Mouse (Mus musculus): ENCODE measurements around the gene Klc1.
"Not testable (repeated sequence)": the region's sequence is repeated elsewhere in the genome, so short reads cannot be mapped to it uniquely, and the experiment has no call there.

Klc1 gene

DNA sequence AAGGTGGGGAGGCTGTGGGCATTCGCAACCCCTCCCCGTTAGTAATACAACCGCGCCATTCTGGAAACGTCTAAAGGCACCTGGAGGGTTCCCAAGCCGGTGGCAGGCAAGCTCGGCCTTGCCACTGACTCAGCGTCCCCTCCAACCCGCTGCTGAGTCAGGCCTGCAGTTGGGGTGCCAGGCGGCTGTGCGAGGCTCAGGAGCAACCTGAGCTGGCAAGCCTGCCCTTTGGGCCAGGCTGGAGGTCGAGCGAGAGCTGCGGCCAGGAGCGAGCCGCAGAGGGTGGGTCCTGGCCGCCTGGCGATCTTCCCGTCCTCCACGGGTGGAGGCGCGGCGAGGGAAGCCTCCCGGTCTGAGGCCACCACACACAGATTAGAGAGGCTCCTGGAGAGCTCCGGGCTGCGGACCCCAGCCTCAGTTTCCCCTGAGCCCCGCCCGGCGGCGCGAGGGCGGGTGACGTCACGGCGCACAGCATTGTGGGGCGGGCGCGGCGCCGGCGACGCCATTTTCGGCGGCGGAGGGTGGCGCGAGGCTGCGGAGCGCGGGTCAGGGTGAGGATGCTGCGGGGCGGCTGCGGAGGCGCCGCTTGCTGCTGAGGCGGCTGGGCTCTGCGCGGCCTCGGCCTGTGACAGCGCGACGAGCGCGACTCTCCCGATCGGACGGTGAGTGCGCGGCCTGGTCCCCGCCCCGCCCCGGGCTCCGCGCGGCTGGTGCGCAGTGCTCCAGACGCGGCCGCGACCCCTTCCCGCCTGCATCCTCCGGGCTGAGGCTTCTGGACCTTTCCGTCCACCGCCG, at the start of gene Klc1:
Gene Klc1 (plus strand): TSS at position 469 of the 795 bp plus-strand sequence.
- ATAC-seq (ENCODE audit: insufficient number of reproducible peaks, low FRiP score, low TSS enrichment) = peak; percentile 62

GRCm38 (mm10) chr12:111710091-111710490, 48.6 kb upstream of the Klc1 start:
- no peak for ATAC-seq (ENCODE audit: insufficient number of reproducible peaks, low FRiP score, low TSS enrichment)

DNA sequence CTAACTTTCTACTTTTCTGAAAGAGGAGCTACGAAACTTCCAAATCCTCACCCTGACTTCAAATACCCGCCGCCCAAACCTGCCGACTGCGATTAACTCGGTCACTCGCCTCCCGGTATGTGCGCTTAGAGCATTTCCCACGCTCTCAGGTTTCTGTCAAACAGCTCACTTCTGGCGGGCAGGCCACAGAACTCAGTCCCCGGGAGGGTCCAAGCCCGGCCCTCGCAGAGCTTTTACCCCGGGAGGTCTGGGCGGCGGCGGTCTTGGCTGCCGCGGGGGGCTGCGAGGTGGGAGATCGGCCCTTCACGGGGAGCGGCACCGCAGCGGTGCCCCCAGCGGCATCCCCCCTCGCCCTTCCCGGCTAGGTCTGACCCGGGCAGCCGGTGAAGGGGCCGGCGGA, 46.2 kb upstream of the Klc1 start:
- ATAC-seq (ENCODE audit: insufficient number of reproducible peaks, low FRiP score, low TSS enrichment) = peak; percentile 33; the same call in 1 of the 2 replicates

GRCm38 (mm10) chr12:111713004-111713651, 45.5 kb upstream of the Klc1 start, which contains the start of the genes Bag5 and Apopt1:
Bag5 (minus strand) TSS chr12:111713257.
Apopt1 (plus strand) TSS chr12:111713261.
- peak; percentile 87 for ATAC-seq (ENCODE audit: insufficient number of reproducible peaks, low FRiP score, low TSS enrichment)

DNA sequence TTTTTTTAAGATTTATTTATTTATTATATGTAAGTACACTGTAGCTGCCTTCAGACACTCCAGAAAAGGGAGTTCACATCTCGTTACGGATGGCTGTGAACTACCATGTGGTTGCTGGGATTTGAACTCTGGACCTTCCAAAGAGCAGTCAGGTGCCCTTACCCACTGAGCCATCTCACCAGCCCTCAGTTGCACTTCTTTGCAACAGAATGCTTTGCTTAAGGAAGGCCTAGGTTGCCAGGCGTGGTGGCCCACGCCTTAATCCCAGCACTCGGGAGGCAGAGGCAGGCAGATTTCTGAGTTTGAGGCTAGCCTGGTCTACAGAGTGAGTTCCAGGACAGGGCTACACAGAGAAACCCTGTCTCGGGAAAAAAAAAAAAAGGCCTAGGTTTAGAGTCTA, 44.8 kb upstream of the Klc1 start:
- not testable (repeated sequence) for ATAC-seq (ENCODE audit: insufficient number of reproducible peaks, low FRiP score, low TSS enrichment)

GRCm38 (mm10) chr12:111716505-111716904, 42.1 kb upstream of the Klc1 start:
- no peak for ATAC-seq (ENCODE audit: insufficient number of reproducible peaks, low FRiP score, low TSS enrichment)

DNA sequence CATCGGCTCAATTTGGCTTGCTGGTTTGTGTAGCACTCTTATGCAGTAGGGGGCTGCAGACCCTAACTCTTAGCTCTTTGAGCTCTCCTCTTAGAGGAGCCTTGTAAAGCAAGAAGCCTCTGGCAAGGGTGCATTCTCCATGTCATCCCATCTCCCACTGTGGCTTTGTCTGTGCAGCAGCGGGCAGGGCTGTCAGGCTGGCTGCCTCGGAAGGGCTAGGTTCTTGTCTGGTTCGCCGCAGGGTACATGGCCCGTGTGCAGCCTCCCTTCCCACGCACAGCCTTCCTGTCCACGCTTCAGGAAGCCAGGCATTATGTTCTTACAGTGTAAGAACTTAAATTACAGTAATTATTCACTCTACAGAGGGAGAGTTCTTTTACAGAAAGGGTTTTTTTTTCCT, 40.0 kb upstream of the Klc1 start:
- ATAC-seq (ENCODE audit: insufficient number of reproducible peaks, low FRiP score, low TSS enrichment) = peak; percentile 79; the same call in 1 of the 2 replicates

GRCm38 (mm10) chr12:111720222-111720621, 38.4 kb upstream of the Klc1 start:
- ATAC-seq (ENCODE audit: insufficient number of reproducible peaks, low FRiP score, low TSS enrichment) = no peak

DNA sequence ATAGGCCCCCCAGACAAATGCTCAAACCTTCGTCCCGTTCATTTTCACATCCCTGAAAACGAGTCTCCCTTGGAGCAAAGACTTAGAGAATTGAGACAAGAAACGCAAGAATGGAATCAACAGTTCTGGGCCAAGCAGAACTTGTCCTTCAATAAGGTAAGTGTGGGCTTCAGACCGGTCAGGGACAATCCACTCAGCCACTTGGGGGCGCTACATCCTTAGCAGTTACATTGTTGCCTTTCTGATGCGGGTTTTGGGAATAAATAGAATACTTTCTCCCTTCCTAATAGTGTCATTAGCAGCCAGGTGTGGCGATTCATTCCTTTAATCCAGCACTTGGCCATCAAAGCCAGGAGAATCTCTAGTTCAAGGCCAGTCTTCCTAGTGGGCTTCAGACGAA, 36.0 kb upstream of the Klc1 start:
- no peak for ATAC-seq (ENCODE audit: insufficient number of reproducible peaks, low FRiP score, low TSS enrichment)

- ATAC-seq (ENCODE audit: insufficient number of reproducible peaks, low FRiP score, low TSS enrichment) = peak; percentile 94
Observed at GRCm38 (mm10) chr12:111724638-111725337, 33.9 kb upstream of the Klc1 start.

DNA sequence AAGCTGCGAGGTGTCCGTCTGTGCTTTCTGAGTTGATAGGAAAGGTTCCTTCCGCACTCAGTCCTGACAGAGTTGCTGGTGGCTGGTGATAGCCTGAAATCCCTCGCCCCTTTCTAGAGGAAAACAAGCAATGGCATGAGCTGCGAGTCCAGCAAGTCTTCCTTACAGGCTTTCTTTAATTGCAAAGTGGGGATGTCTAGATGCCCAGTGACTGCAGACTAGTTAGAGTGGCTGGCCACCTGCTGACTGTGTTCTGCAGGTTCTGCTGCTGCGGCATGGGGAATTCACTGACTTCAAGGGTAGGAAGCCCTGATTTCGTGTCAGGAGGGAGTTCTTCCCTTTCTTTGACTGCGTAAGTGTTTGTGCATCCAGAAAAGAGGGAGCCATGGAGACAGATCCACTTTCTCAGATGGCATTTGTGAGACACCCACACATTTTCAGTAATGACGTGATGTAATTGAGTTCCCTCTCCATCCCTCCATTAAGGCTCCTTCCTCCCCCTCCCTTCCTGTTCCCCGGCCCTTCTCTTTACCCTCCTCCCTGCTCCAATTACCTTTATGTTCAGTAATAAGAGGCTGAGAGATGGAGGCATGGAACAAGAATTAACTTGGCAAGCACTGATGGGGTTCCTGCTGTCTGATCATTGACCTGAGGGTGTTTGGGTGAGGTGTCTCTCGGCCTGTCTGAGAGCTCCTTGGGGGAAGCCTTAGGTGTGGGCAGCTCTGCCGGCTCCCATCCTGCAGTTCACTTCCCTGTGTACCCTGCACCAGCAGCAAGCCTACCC, 33.1 kb upstream of the Klc1 start:
- no peak for ATAC-seq (ENCODE audit: insufficient number of reproducible peaks, low FRiP score, low TSS enrichment)

DNA sequence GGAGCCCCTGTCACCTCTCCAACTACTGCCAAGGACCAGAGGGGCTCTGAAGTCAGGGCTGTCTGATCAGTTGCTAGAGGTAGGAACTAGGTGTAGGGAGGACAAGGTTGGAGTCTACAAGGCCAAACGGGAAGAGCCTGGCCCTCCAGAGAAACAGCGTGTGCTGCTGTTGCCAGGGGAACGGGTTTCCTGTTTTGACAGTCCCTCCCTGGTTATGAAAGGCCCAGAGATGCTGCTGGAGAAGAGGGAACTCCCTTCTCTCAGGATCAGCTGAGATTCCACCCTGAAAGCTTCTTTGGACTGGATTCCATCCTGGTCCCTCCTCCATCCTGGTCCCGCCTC, 32.6 kb upstream of the Klc1 start:
- ATAC-seq (ENCODE audit: insufficient number of reproducible peaks, low FRiP score, low TSS enrichment) = no peak

DNA sequence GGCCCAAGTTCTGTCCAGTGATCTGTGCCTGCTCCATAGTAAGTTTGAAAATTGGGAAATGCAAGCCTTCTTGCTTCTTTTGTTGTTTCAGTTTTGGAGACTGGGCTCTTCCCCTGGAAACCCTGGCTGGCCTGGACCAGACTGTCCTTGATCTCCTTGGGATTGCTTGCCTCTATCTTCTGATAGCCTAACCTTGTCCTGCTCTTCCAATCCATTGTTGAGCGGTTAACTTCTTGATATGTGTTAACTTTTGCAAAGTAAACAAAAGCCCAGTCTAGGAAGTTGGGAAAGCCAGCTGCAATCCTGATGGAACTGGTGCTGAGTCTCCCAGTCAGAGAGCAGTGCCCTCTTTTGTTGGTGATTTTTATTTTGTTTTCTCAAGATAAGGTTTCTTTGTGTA, 30.7 kb upstream of the Klc1 start:
- no peak for ATAC-seq (ENCODE audit: insufficient number of reproducible peaks, low FRiP score, low TSS enrichment)

GRCm38 (mm10) chr12:111731822-111732807, 26.5 kb upstream of the Klc1 start:
- peak; percentile 89 for ATAC-seq (ENCODE audit: insufficient number of reproducible peaks, low FRiP score, low TSS enrichment)

DNA sequence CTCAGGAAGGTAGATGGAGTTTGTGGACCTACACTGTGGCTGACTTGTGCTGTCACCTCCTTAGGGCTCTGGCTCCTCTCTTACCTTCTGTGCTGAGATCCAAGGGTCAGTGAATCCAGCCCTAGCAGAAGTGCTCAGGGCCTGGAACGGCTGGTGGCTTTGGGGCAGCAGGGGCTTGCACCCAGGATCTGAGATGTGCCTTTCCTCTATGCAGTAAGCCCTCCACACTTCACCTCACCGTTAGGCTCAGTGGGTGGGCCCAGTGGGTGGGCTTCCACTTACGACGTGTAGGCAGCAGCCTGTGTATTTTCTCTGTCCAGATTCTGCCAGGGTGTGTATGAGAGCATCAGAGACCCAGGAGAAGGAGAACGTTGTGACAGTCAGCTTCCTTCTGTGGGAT, 25.7 kb upstream of the Klc1 start:
- no peak for ATAC-seq (ENCODE audit: insufficient number of reproducible peaks, low FRiP score, low TSS enrichment)

DNA sequence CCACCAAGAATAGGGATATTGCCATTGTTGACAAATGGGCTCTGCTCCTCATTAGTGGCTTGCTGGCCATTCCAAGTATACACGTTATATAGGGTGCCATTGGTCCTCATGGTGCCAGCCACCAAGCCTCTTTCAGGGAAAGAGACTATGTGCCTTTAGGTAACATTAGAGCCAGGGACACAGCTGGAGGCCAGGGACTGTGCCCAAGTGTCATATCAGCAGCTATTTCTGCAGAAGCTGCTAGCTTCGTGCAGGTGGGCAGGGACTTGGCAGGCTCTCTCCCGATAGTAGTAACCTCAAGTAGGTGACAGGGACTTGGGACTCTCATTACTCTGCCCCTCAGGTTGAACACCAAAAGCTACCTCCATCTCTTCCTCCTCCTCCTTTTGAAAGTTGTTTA, 23.7 kb upstream of the Klc1 start:
- no peak for ATAC-seq (ENCODE audit: insufficient number of reproducible peaks, low FRiP score, low TSS enrichment)

GRCm38 (mm10) chr12:111736676-111737075, 22.0 kb upstream of the Klc1 start:
- not testable (repeated sequence) for ATAC-seq (ENCODE audit: insufficient number of reproducible peaks, low FRiP score, low TSS enrichment)

DNA sequence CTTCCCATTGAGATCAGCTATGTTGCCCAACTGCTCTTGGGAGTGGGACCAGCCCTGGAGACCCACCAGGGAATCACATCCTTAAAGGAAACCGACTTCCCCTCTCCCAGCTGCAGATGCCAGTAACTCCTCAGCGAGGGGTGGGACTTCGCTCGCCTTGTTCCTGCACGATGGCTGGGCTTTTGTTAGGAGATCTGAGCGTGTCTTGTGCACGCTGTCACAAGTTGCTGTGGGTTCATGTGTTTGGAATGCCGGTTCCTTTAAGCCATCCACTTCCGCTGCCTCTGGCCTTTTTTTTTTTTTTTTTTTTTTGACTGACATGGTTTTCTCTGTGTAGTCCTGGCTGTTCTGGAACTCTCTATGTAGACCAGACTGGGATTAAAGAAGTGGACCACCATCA, 21.3 kb upstream of the Klc1 start:
- no peak for ATAC-seq (ENCODE audit: insufficient number of reproducible peaks, low FRiP score, low TSS enrichment)

DNA sequence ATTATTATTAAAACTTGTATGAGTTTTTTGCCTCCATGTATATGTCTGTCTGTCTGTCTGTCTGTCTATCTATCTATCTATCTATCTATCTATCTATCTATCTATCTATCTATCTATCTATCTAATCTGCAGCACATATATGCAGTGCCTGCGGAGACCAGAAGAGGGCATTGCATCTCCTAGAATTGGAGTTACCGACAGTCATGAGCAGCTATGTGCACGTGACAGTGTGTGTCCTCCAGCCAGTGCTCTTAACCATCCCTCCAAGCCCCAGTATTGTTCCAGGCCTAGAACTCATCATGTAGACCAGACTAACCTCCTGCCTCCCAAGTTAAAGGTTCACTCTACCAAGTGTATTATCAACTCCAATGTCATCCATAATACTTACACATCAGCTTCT, 19.9 kb upstream of the Klc1 start:
- no peak for ATAC-seq (ENCODE audit: insufficient number of reproducible peaks, low FRiP score, low TSS enrichment)

Data from cerebellum, adult (tissue).